Mouse (Mus musculus) CD4-positive helper T cell, adult 2 months (primary cell): ENCODE measurements around the gene Fbxl12.
"Not testable (repeated sequence)": the region's sequence is repeated elsewhere in the genome, so short reads cannot be mapped to it uniquely, and the experiment has no call there.

Experiments used
- DNase-seq: peaks from one replicate; pipeline ENCODE4 v3.0.0-alpha.2; 2012; ENCODE audit warnings: low read depth, missing footprints, low spot score

Gene Fbxl12

DNA sequence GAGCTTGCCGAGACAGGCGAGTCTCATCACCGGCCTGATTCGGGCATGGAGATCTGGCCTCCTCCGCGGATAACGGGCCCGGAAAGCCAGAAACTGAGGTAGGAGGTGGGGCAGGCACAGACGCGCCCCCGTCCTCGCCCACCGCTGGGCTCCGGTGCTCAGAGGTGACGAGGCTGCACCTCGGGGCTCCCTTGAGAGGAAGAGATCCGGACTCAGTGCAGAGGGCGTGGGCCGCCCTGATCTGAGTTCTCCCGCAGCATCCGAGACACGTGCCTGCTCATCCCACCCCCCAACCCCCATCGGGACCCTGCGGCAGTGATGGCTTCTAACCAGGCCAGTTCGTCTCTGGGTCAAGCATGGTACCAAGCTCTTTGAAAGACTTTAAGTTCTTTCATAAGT, 7.7 kb upstream of the Fbxl12 start:
- no peak for DNase-seq

GRCm38 (mm10) chr9:20651602-20652259, 7.2 kb upstream of the Fbxl12 start, which contains the start of gene Pin1:
TSS of gene Pin1 (plus strand) at chr9:20652095.
- peak; percentile 100 for DNase-seq

- peak; percentile 85 for DNase-seq
Measured at GRCm38 (mm10) chr9:20645121-20645520, 554 bp upstream of the Fbxl12 start.

DNA sequence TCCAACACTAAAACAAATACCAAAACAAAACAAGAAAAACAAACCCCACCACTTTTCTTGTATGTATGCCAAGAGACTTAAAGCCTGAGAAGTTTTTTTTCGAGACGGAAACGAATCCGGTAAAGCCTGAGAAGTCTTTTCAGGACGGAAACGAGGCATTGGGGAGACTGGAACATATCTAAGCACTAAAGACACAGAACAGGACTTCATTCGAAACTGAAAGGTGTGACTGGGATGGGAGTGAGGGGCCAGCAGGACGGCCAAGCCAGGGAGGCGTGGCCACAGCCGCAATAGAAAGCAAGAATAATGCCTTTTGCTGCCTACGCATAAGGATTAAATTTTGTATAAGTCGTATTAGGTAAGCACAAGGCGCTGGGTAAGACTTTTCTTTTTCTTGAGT, 786 bp downstream of the Fbxl12 start:
- peak; percentile 54 for DNase-seq

DNA sequence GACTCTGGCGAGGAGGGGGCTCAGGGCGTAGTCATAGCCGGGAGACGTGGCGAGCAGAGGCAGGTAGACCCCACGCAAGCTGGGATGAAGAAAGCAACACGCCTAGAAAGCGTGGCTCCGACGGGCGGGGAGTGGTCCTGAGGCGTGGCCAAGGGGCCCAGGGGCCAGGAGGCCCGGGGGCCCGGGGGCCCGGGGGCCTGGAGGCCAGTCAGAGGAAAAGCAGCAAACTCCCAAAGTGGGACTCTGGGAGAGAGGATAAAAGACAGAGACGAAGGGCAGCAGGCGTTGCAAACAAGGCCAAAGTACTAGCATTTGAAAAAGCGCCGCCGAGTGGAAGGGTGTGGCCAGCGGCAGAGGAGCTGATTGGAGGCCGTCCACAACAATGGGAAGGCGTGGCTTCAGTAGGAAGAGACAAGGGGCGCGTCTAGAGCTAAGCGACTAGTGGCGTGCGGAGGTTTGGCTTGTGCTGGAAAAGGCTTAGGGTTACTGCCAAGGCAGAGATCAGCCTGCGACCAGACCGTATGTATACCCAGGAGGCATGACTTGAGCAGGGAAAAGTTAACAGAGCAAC, 1.6 kb downstream of the Fbxl12 start:
- peak; percentile 93 for DNase-seq

GRCm38 (mm10) chr9:20642101-20642895, 2.3 kb downstream of the Fbxl12 start, which contains the start of gene Ubl5:
TSS of gene Ubl5 (plus strand) at chr9:20642878.
- DNase-seq: peak; percentile 73

DNA sequence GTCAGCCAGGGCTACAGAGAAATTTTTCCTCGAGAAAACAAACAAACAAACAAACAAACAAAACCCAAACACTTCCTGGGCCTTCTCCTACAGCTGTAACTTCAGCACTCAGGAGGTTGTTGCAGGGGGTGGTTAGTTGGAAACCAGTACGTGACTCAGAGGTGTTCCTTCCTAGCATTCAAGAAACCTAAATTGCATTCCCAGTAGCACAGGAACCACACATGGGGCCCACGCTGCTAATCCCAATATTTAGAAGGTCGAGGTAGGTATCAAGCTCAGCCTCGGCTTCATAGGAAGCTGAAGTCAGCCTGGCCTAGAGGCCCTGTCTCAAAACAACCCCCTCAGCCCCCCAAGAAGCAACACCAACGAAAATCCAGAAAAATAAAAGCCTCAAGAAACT, 3.1 kb downstream of the Fbxl12 start:
- DNase-seq: no peak

DNA sequence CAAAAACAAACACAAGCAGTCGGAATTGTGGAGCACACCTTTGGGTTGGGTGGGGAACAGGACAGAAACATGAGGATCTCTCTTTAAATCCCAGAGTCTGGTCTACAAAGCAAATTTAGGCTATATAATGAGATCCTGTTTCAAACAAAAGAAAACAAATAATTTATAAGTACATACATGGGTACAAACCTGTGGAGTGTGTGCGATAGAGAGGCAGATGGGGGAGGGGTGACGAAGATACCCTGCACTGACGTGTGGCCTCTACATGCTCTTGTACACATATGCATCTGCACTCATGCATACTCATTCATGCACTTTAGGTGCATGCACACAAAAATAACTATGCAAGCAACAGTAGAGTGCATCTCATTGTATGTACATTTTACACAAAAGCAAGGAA, 5.1 kb downstream of the Fbxl12 start:
- DNase-seq: no peak

DNA sequence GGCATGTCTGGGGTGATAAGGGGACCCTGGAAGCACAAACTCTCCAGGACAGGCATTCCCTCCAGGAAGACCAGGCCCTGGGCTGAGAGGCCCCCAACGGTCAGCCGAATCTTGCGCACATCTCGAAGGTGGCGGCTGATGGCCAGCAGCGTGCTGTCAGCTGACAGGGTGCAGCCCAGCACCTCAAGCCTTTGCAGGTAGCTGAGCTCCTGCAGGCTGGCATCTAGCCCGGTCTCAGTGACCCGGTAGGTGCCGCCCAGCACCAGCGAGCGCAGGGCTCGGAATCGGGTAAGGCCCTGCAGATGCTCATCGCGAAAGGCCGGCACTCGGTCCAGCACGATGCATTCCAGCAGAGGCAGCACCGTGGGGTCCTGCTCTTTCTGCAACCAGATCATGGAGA, 6.0 kb downstream of the Fbxl12 start:
- DNase-seq: no peak

- DNase-seq: no peak
Measured at GRCm38 (mm10) chr9:20636790-20637189, 7.8 kb downstream of the Fbxl12 start.

DNA sequence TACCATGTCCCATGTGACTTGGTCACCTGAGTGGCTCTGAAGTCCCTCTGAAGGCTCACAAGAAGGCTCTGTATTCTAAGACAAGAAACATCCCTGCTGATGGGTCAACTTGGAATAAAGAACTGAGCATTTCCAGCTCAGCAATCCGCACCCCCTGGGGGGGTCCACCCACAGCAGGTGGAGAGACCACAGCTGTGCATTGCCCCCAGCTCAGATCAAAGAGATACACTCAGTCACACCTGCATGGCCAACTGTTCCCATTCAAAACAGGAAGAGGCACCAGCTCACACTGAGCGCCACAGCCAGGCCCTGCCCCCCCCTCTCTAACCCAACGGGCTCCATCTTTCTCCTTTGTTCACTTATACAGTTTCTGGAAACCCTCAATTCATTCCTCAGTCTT, 8.3 kb downstream of the Fbxl12 start:
- DNase-seq: peak; percentile 34

GRCm38 (mm10) chr9:20635676-20636075, 8.9 kb downstream of the Fbxl12 start:
- DNase-seq: not testable (repeated sequence)

DNA sequence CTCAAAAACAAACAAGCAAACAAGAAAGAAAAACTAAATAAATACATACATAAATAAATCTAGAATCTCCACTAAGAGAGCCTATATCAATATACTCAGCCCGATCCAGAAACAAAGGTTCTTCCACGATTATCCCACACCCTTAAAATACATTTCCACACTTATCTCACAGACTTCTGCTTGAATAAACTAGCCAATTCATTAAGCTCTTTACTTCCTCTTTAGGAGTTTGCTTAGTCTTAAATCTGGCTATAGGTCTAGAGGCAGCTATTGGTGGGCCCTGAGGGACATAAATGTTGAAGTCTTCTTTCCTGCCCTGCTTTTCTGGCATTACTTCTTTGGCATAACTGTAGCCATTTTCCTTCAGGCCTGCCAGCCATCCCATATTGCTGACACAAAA, 13.2 kb downstream of the Fbxl12 start:
- no peak for DNase-seq

DNA sequence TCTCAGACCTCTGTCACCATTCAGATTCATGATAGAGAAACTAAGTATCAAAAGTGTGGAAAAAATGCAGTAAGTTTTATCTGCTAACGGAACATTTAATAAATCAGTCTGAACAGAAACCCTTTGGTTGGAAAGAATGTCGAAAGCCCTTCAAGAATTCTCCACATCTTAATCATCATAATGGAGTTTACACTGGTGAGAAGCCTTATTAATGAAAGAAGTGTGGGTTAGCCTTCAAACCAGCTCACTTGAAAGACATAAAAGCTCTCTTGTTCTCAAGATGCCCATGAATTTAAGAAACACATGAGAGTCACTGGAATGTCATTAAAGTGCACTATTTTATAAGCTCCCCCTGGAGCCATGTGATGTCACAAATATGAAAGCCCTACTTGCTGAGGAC, 27.9 kb downstream of the Fbxl12 start:
- DNase-seq: no peak

GRCm38 (mm10) chr9:20611976-20612375, 32.6 kb downstream of the Fbxl12 start:
- no peak for DNase-seq

GRCm38 (mm10) chr9:20609831-20610464, 34.6 kb downstream of the Fbxl12 start:
- peak; percentile 59 for DNase-seq

DNA sequence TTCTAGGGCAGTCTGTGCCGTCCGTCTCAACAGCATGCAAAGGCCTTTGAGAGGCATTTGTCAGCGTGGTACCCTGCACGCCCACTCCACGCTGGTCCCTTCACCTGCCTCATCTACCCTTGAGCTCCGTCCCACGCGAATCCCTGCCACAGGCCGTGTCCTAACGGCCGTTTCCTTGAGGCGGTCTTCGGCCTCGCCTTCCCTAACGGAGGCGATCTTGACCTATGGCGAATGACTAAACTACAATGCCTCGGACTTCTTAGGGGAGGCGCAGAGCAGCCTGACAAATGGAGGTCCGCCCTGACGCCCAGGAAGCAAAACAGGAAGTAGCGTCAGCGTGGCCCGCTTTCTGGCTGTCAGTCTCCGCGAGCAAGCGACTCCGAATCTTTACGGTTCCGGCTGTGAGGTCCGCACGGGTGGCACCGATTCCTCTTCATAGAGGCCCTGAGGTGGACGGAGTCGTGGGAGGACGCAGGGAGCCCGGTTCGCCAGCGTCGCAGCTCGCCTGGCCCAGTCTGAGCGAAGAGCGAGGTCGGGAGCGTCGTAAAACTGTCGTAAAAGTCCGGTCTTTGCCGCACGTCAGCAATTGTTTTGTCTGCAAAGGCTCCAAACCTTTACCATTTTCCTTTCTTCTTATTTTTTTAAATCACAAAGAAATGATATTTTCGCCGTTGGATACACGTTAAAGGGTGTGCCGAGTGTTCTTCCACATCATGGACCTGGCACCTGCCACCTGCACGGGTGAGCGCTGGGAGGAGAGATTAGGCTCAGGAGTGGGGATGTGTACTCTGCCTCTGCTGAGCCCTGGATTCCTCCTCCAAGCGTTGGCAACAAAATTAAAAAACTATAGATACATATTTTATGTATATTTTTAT, 37.2 kb downstream of the Fbxl12 start:
- DNase-seq: peak; percentile 96

GRCm38 (mm10) chr9:20606269-20606668, 38.3 kb downstream of the Fbxl12 start:
- no peak for DNase-seq

GRCm38 (mm10) chr9:20601270-20601669, 43.3 kb downstream of the Fbxl12 start:
- no peak for DNase-seq

GRCm38 (mm10) chr9:20581175-20581634, 63.4 kb downstream of the Fbxl12 start, which contains the start of gene Zfp846:
TSS of gene Zfp846 (plus strand) at chr9:20581291.
- peak; percentile 95 for DNase-seq

GRCm38 (mm10) chr9:20576591-20576990, 68.0 kb downstream of the Fbxl12 start:
- no peak for DNase-seq
